Mouse (Mus musculus): ENCODE results near the gene Olfr519. TPM values are rescaled to one million over a fixed set of nuclear protein-coding genes. Genes with fewer than 3 reads are reported as not detected.

Olfr519 gene
- not detected for total RNA-seq (2022)

GRCm38 (mm10) chr7:108894320-108894719 lies at the start of gene Olfr519:
Gene Olfr519, minus strand, starts transcription at chr7:108894420.
- no peak for DNase-seq (ENCODE audit: low spot score)

GRCm38 (mm10) chr7:108944002-108944401 lies 49.8 kb upstream of the Olfr519 start:
- peak; percentile 36 for DNase-seq (ENCODE audit: low spot score)

GRCm38 (mm10) chr7:108941466-108941865 lies 47.2 kb upstream of the Olfr519 start:
- no peak for DNase-seq (ENCODE audit: low spot score)

- DNase-seq (ENCODE audit: low spot score) = no peak
These were observed 42.4 kb upstream of the Olfr519 start for GRCm38 (mm10) chr7:108936591-108936990.

- no peak for DNase-seq (ENCODE audit: low spot score)
These were observed 41.2 kb upstream of the Olfr519 start for GRCm38 (mm10) chr7:108935411-108935810.

DNA sequence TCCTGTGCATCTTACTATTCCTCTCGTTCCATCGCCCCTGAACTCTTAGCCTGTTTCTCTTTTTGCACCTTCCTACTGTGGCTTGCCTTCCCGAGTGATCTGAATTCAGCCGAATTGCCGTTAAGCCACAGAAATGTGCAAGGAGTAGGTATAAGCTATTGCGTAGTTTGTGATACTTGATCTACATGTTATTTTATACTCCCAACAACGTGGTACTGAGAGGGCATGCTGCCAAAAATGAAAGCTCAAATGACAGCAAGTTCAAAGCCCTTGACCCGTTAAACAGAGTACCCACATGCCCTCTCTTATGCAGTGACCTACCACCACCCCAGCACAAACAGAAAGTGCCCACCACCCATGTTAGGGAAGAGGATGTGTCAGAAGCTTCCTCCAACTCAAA lies 40.6 kb upstream of the Olfr519 start:
- no peak for DNase-seq (ENCODE audit: low spot score)

- peak; percentile 99 for DNase-seq (ENCODE audit: low spot score)
These were observed 39.8 kb upstream of the Olfr519 start, which contains the start of gene Eif3f for GRCm38 (mm10) chr7:108933794-108934731. Gene Eif3f, plus strand, starts transcription at chr7:108934417.

DNA sequence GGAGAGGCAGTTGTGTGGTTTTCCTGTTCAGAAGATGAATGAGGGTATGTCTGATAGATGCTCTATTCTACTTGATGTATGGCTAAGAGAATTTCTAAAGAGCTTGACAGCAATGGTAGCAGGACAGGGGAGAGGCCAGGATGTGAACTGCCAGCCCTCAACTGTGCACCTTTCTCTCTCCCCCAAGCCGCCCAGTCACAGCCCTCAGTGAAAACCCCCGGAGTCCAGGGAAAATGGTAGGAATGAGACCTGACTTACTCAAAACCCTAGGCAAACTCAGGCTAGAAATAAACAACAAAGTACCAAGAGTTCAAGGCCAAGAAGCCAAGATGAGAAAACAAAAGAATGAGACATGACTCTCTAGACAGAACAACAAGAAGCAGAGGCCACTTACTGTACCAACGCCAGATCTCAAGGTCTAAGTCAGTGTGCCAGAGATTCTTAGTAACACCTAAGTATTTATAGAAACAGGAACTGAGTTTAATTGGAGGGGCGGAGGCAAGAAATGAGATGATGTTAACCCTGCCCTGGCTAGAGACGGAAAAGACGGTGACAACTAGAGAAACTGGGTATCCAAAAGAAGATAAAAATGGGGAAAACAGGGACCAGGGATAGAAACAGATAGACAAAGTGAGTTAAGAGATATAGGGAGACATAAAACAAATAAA lies 35.6 kb upstream of the Olfr519 start, which contains the start of gene Nlrp10:
Gene Nlrp10, minus strand, starts transcription at position 453 of the 668 bp plus-strand sequence.
- DNase-seq (ENCODE audit: low spot score) = peak; percentile 15

DNA sequence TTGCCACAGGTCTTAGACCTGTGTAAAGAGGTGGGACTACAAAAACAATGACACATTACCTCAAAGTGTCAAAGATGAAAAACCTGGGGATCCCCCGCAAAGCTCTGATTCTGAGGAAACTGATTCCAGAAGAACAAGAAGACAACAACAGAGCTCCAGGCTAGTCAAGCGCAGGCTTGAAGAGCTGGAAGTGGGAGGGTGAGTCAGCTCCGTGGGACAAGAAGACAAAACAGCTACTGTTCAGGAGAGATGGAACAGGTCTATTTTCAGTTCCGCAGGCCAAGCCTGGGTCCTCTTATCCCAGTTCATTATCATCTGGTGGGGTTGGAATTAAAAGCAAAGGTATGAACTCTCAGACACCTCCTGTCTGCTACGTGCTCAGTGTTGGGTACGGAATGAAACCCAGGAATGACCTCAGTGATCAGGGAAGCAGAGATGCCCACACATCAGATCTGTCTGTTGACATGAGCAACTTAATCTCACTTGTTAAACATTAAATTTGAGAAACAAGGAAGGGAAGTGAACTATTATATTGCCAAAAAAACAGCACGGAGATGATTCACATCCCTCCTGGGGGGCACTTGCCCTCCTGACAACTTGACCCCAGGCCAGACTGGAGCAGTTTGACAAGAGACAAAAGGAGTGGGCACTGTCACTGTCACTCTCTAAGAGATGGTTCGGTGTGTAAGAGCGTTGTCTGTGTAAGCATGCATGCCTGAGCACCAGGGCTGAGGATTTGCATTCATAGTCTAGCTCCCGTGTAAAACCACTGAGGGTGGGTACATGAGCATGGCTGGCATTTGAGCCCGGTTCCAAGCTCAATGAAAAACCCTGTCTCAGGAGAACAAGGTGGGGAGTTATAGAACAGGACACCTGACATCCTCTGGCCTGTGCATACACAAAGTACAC lies 34.3 kb upstream of the Olfr519 start:
- no peak for DNase-seq (ENCODE audit: low spot score)

DNA sequence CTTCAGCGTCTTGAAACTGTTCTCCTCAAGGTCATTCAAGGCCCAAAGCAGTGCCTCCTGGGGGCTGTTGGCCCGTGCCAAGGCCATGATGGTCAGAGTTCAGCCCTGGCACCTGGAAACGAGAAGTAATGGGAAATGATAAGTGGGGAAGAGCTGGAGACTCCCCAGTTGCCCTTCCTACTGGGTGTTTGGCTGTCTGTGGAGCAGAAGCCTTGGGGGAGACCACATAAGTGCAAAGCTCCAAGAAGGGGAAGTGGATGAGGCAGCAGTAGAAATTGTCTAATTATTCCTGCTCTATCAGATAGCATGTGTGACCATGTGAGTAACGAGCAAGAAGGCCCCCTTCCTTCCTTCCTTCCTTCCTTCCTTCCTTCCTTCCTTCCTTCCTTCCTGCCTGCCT lies 32.8 kb upstream of the Olfr519 start:
- DNase-seq (ENCODE audit: low spot score) = no peak

GRCm38 (mm10) chr7:108903969-108904368 lies 9.7 kb upstream of the Olfr519 start:
- DNase-seq (ENCODE audit: low spot score) = no peak

GRCm38 (mm10) chr7:108884906-108885305 lies 9.3 kb downstream of the Olfr519 start, which contains the start of gene Olfr518:
Gene Olfr518, minus strand, starts transcription at chr7:108885006.
- no peak for DNase-seq (ENCODE audit: low spot score)

GRCm38 (mm10) chr7:108872279-108872678 lies 21.9 kb downstream of the Olfr519 start, which contains the start of gene Olfr517:
Gene Olfr517, minus strand, starts transcription at chr7:108872379.
- no peak for DNase-seq (ENCODE audit: low spot score)

GRCm38 (mm10) chr7:108850429-108850828 lies 43.8 kb downstream of the Olfr519 start, which contains the start of gene Olfr516:
Gene Olfr516, minus strand, starts transcription at chr7:108850529.
- DNase-seq (ENCODE audit: low spot score) = no peak

Other genes starting within 250 kb of the Olfr519 start
- not detected for gene Olfr509, start 242.5 kb downstream of the Olfr519 start, total RNA-seq (2022)
- gene Olfr510, start 228.0 kb downstream of the Olfr519 start, total RNA-seq (2022) = not detected
- not detected for gene Olfr512, start 181.1 kb downstream of the Olfr519 start, total RNA-seq (2022)
- not detected for gene Olfr513, start 143.4 kb downstream of the Olfr519 start, total RNA-seq (2022)
- gene Olfr514, start 68.4 kb downstream of the Olfr519 start, total RNA-seq (2022) = not detected
- not detected for gene Olfr516, start 43.9 kb downstream of the Olfr519 start, total RNA-seq (2022)
- not detected for gene Olfr517, start 22.0 kb downstream of the Olfr519 start, total RNA-seq (2022)
- gene Olfr518, start 9.4 kb downstream of the Olfr519 start, total RNA-seq (2022) = not detected
- gene Nlrp10, start 35.8 kb upstream of the Olfr519 start, total RNA-seq (2022) = 10 to 100 TPM; 20.3 to 24.5 (median 21.4) TPM
- 10 to 100 TPM; 81.4 to 89.7 (median 83.2) TPM for gene Eif3f, start 40.0 kb upstream of the Olfr519 start, total RNA-seq (2022)
- under 1 TPM; 0.08 to 0.28 (median 0.18) TPM for gene Tub, start 55.9 kb upstream of the Olfr519 start, total RNA-seq (2022)
- gene Ric3, start 188.9 kb upstream of the Olfr519 start, total RNA-seq (2022) = 1 to 10 TPM; 2.1 to 5.0 (median 2.9) TPM

Data from heart, adult 8-10 months (tissue).